Mouse (Mus musculus): Measurements from ENCODE around the gene Akap13. TPM values are rescaled to one million over a fixed set of nuclear protein-coding genes. Genes with fewer than 3 reads are reported as not detected.
A peak's percentile ranks its signal among the peaks of the same experiment; 100 is the strongest.

Gene Akap13
- total RNA-seq, 2 experiments from 2014 or later: 63.8 to 73.6 TPM

DNA sequence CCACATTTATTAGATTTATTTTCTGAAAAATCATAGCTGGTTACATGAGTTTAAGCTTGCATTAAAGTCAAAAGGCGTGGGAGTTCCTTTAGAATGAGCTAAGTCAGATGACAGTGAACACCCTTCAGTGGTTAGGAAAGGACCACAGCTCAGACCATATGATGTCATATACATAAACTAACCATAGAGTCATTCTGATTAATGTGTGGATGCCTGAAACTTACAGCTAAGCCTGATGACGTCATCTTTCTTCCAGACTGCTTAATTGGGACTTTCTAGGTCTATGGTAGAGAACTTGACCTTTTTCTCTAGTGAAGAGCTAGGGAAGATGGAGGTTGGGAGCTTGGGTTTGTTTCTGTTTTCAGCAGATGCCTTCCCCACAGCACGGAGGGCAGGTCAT is 211.6 kb downstream of the Akap13 start:
- no peak for DNase-seq

DNA sequence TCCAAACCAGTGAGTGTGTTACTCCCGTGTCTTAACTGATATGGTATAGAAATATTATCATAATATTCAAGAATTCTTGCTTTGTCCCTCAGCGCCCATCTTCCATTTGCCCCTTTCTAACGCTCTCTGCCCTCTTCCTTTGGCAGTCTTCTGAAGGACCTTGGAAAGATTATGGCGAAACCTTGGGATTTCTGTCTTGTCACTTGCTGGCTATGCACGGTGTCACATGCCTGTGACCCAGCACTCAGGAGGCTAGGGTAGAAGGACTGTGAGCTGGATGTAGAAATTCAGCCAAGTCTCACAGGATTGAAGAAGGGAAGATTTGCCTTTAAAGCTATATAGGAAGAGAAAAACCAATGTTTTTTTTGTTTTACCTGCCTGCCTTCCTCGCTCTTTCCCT is 212.2 kb downstream of the Akap13 start:
- DNase-seq: no peak

DNA sequence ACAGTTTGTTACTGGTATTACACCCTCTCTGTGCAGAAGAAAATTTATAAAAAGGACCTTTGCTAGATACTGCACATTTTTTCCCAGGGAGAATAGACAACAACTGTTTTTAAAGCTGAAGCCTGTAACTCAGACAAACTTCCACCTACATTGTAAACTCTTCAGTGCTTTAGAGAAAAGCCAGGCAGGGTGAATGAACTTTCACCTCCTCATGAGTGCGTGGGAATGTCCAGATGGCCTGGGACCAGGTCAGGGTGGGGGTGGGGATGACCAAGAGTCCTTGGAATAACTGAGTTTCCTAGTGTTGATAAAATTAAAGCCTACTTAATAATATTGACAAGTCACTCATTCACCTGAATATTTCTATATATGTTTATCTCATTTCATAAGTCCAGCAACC is 213.1 kb downstream of the Akap13 start:
- no peak for DNase-seq

DNA sequence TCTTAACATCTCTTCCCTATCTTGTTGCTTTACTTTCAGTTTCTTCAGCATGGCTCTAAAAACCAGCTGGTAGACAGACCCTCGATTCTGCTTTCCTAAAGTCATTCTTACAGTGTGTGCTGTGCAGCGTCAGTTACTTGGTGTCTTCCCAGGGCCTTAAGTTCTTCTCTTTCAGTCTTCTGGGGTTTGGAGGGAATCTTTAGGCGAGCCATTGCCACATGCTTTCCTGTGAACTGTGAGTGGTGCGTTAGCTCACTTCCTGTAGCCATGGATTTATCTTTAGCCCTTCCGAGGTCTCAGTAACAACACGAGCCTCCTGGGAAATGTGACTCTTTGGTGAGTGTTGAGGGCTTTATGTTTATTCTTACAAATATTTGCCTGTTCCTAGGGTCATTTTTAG is 214.1 kb downstream of the Akap13 start:
- peak in 1 of 2 experiments; percentile 65 for DNase-seq

DNA sequence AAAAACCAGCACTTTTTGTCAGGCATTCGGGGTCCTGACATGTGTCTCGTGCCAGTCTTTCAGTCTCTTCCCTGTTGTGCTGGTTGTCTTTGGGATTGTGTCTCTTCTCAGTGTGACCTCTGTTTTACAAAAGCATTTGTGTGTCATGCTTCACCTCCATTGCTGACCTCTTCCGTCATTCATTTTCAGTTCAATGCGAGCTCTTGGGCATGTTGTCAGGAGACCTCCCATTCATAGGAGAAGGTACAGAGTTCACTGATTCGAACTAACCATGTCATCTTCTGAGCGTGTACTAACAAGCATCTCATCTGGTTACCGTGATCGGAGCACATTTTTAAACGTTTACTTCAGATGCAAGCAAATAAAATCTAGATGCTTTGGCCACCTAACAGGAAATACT is 224.3 kb downstream of the Akap13 start:
- no peak for DNase-seq

DNA sequence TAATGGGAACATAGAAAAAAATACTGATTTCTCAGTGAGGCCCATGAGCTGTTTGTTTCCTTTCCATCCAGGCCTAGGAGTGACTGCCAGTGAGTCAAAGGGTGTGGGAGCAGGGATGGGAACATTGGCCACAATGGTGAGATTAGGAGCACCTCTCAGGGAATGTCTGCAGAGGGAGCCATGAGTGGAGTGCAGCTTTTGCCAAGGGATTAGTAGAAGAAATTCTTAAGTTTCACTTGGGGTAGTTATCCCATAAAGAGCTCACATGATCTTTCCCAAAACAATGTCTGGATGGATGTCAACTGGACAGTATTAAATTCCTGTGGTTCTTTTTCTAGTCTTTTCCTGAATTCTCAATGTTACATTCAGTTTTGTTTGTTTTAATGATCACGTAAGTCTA is 227.6 kb downstream of the Akap13 start:
- peak in 1 of 2 experiments; percentile 63 for DNase-seq

DNA sequence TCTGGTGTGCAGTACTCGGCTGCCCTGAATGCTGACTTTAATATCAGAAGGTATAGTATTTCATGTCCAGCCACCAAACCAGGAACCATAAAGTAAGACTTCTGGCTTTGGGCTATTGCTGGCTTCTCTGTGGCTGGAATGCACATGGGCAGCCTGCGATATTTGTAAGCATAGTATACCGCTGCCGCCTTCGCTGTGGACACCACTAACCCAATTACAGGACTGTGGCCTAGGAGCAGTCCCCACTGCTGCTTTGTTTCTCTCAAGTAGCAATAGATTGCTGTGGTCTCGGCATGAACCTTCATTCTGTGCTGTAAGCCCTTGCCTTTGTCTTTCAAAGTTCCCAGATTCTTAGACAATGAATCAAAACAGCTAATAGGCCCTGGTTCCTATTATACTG is 228.1 kb downstream of the Akap13 start:
- DNase-seq: no peak

DNA sequence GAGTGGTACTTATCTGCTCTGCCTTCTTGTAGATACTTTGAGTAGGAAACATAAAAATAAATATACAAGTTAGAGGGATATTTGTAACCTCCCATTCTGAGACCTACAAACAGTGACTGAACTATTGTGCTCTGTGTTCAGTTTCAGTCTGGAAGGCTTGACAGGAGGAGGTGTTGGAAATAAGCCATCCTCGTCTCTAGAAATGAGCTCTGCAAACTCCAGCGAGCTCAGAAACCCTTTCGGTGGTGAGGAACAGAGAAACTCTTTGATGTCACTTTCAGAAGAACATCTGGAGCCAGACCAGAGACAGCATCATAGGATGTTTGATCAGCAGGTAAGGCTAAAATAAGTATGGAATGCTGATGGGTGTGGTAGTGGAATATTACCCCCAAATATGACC is 229.6 kb downstream of the Akap13 start:
- no peak for DNase-seq

DNA sequence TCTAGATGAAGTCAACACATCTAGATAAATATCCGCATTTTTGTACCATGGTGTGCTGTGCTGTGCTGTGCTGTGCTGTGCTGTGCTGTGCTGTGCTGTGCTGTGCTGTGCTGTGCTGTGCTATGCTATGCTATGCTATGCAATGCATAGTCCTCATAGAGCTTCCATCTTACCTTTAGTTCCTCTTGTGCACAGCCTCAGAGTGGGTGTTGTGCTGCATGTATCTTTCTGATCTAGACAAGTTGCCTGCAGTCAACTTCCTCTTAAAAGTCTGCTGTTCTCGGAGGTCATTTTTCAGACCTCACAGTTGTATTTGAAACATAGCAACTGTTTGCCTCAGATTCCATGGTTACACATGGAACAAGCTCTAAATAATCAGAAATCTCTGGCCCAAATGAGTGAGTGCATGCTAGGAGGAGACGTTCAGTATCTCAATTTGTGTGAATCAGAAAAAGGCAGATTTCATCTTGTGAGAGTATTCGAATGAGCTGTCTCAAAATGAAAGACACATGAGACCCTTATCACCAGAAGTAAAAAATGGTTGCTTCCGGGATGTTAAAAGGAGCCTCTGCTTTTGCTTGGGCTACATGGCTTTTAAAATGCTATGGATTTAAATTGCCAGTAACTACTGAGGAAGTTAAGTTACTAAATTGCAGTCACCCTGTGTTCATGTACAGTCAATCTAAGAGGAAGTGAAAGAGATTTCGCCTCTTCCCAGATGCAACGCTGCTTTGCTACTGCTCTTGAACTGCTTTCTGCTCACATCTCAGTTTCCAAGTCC is 230.9 kb downstream of the Akap13 start:
- DNase-seq: peak in 1 of 2 experiments; percentile 45

DNA sequence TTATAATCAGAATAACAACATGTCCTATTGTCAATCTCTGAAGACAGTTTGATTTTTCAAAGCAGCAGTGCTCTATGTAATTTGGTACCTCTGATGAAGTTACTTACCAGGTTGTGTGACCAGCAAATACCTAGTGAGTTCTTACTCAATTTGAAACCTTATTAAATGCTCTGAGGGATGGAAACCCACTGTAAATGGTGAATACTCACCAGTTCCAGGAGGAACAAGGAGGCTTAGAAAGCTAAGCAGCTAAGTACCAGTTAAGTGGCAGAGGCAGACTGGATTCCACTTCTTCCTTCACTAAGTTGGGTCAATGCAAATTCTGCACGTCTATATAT is 231.5 kb downstream of the Akap13 start:
- DNase-seq: no peak

DNA sequence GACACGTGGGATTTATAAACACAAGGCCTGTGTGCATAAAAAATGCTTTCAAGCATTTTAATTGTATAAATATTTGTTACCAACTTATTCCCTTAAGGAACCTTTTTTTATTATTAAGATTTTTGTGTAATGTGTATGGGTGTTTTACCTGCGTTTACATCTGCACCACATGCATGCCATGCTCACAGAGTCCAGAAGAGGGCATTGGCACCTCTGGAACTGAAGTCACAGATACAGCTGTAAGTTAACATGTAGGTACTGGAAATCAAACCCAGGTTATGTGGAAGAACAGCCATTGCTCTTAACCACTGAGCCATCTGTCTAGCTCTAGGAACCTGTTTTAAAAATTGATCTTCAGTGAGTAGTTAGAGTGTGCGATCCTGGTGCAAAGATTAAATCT is 232.8 kb downstream of the Akap13 start:
- DNase-seq: no peak

DNA sequence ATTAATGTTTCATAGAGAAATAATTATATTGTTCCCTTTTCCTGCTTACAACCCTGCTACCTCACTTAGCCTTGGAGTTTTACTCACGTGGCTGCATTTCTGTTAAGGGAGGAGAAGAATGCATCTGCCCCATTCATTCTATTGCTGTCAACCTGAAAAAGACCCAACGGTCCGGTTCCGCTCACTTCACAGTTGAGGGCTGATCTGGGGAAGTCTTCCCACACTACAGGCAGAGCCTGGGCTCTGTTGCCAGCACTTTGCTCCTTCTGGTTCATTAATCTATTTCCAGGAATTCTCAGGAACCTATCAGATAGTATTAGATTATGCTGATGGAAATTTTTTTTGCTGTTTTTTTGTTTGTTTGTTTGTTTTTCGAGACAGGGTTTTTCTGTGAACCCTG is 239.4 kb downstream of the Akap13 start:
- DNase-seq: no peak

DNA sequence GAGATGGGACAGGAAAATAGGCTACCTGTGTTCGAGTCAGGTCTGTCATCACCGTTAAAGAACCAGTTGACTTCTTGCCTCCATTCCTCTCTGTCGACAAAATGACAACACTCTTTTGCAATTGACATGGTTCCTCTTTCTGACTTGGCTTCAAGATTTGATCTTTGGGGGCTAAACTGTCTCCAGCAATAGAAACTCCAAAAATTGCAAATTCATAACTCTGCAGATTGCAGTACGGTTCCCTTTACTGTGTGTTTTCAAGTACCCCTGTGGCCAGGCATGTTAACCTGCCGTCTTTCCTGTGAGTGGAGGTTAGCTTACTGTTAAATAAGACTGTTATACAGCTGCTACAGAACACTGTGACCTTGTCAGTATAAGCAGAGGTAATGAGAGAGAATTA is 244.5 kb downstream of the Akap13 start:
- DNase-seq: no peak

DNA sequence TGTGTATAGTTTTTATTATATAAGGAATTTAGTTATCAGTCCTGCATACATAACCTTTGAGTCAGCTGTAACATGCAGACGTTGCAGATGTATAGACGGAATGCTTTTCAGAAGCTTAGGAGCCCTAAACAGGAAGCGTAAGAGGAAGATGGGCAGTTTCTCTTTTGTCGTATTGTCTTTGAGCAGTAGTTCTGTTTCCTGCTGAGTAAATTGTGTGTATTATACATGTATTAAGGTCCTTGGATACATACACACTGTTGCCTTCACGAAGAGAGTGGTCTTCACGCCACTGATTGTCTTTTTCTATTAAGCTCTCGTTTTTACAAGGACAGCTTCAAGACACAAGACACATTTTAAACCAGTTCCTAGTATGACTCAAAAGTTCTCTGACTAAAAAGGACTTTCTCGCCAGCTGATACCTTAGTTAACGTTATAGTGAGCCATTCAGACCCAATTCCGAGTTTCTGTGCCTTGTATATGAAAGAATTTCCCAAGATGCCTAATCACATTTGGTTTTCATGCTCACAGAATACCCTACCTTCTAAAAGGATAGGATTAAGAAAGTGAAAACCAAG is 245.5 kb downstream of the Akap13 start:
- DNase-seq: peak in 1 of 2 experiments; percentile 17

DNA sequence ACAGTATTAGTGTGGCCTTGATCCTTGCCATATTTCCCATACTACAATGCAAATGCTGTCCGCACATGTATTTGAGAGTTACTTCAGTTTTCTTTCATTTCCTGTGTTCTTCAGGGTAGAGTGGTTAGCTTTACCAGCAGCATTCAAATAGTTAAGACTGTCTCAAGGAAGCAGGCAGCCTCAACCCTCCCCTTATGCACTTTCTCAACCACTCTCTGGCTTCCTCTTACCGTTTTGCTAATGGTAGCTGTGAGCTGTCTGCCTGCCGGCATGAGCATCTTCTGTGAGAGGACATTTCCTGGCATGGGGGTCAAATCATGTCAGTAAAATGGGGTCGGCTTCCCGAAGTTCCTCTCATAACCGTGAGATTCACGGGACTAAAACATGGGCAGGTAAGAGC is 246.4 kb downstream of the Akap13 start:
- DNase-seq: peak in 1 of 2 experiments; percentile 40

DNA sequence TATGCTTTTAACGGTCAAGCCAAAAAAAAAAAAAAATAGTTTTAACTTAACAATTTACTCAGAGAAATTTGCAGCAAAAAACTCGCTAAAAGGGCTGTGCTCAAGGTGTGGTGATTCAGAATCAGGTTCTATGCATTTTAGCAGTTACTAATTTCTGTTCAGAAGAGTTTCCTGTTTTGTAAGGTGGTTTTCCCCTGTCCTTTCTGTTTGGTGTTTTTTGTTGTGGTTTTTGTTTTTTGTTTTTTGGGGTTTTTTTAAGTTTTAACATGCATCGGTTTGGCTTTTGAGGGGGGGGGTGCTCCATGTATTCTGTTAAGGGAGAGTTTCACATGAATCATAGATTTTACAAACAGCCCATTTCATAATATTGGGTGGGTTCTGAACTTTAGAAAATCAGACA is 247.0 kb downstream of the Akap13 start:
- no peak for DNase-seq

DNA sequence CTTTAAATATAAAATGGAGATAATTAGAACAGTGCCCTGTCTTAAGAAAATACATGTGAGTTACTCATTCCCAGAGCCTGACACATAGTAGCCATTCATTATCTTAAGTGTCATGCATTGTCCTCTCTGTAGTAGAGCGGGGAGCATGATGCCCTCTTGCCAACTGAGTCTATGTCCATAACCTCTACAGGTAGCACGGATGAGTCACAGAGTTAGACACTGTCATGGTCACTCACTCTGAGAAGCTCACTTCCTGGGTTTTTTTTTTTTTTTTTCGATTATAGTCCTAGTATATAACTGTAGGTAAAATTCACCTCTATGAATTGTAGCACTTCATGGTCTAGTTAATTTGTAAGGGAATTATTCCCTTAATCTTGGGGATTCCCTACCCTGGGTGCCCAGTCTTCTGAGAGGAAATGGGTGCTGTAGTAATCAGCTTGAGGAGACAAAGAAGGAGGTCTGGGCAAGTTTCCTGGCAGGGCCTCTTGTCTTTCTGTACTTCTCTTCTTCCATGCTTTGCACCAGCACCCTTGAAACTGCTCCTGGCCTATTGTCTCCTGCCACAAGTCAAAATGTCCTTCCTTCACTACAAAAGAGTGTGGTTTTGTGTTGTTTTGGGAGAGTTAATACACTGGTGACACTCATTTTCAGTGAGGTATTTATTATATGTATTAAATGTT is 247.8 kb downstream of the Akap13 start:
- DNase-seq: no peak

DNA sequence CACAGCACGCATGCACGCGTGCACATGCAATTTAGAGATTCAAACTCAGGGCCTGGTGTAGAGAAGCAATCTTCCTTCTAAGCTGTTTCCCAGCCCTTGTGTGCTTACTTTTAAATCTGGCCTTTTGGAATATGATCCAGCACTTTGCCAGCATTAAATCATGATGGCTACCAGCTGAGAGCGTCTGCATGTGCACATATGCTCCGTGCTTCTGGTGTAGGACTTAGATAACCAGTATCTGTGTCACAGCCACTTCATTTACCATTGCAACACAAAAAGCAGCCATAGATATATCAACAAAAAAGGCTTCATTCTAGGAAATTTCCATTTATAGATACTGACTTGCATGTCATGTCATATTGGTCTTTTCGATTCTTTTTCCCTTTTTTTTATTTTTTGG is 249.5 kb downstream of the Akap13 start:
- DNase-seq: no peak

DNA sequence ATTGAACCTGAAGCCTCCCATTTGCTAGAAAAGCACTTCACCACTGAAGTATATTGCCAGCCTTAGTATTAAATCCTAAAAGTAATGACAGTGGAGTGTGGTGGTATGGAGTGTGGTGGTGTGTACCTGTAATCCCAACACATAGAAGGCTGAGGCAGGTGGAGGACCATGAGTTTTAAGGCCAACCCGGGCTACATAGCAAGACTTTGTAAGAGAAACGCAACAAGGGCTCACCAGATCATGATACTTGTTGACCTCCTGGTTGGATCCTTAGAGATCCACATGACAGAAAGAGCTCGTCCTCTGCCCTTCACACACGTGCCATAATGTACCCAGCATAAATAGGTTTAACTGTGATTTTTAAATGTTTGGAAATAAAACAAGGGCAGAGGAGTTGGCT is 254.6 kb downstream of the Akap13 start:
- no peak for DNase-seq

DNA sequence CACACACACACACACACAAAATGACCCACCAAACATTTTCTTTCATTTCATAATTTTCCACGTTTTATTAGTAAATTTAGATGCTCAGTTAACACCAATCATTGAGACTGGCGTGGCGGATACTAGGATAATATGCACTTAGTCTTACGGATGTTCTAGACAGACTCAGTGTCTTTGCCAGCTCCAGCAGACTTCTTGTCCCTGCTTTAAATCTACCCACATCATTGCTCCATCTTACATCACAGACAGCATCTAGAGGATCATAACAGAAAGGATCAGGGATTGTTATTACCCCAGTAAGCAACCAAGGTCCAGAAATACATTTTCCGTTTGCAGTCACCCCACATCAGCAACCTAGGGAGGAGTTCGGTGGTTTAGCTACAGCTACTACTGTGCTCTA is 255.6 kb downstream of the Akap13 start:
- no peak for DNase-seq

DNA sequence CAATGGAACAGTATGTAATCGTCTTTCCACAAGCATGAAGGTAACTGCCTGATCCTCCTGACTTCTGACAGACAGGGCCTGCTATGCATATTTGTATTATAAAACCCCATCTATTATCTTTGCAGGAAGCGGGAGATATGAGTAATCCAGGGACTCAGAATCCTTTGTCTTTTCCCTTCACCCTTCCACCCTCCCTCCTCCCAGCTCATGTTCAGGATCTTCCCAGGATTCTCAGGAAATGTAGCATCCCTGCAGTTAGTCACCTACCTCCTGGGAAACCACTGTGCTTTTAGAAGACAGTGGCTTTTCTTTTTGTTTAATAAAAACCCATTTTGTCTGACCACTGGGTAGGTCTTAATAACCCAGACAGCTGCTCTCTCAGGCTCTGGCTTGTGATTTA is 256.1 kb downstream of the Akap13 start:
- DNase-seq: no peak

DNA sequence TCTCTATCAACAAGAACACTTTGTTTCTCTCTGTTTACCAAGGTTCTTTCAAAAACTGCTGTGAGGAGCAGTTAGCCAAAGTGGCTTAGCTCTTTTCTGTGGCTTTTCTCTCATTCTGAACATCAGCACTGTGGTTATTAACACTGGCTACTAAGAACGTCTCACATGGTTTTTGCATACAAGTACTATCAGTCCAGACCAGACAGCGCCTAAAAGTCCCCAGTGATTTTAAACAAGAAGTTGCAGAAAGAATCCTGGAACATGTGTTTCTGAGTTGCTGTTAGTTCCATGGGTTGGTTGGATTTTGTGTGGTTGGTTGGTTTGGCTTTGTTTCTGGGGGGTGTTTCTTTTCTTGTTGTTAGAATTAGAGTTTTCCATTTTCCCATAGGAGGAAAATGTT is 257.5 kb downstream of the Akap13 start:
- DNase-seq: peak in 1 of 2 experiments; percentile 57

DNA sequence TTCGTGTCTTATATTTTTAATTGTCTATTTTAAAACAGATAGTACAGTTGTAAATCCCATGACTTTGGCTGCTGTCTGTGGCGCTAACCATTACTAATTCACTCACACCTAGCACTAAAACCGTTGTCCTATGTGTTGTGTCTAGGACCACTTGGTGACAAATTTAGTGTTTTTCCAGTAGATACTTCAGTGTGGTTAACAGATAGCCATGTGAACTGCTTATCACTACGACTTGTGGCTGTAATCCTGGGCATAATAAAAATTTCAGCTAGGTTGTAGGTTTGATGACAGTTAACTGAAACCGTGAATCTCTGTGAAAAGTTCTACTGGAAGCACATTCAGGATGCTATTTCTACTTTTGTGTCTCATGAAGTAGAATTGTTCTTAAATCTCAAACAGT is 258.6 kb downstream of the Akap13 start:
- no peak for DNase-seq

DNA sequence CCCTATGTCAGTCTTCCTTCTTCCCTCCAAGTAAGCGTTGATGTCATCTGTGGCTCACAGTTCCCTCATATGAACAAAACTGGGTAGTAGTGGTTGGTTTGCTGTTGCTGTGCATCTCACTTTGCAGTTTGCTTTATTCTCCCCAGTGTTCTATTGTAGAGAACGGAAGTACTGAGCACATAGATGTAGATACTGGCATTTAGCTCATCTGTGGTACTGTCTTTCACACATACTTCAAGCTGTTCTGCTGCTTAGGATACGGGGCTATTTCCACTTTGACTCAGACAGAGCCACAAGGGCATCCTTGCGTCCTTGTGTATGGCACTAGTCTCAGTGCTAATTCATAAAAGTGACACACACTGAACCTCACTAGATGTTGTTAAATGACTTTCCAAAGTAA is 259.7 kb downstream of the Akap13 start:
- DNase-seq: no peak

Data from heart, adult 18-20 months (tissue).